Mouse (Mus musculus): ENCODE measurements around the gene Echdc2. TPM values are rescaled to one million over a fixed set of nuclear protein-coding genes. Genes with fewer than 3 reads are reported as not detected.

Gene Echdc2
- total RNA-seq, 4 experiments from 2014 or later, result 6.3 to 9.1 (median 7.4) TPM

DNA sequence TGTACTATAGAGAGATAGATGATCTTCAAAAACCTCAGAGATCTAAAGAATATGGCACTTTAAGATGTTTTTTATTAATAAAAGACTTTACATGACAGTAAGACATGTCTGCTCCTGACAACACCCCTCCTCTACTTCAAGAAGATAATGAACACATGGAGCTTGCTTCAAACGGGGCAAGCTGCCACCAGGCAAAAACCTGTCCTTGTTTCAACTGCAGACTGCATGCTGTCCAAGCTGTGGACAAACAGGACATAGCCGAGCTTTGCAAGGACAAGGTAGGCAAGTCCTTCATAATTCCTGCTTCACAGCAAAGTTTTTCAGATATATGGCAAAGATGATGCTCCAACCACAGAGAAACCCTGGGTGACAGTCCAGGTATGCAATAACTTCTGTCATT, 34.0 kb downstream of the Echdc2 start:
- DNase-seq (ENCODE audit: low spot score in 2 of 2), result no peak

DNA sequence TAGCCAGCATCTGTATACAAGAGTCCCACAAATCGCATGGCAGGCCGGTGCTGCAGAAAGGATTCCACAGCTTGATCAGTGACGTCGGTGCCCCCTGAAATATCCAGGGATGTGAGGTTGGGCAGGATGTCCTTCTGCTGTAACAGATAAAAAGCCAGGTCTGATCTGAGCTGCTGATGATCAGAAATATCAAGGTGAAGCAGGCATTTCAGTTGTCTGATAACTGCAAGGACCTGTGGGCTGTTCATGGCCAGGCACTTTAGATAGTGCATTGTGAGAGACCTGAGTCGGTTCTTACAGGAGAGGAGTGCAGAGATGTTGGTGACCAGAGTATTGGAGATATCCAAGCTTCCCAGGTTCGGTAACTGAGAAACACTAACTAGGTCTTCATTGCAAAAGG, 39.4 kb downstream of the Echdc2 start:
- DNase-seq (ENCODE audit: low spot score in 2 of 2), result no peak

DNA sequence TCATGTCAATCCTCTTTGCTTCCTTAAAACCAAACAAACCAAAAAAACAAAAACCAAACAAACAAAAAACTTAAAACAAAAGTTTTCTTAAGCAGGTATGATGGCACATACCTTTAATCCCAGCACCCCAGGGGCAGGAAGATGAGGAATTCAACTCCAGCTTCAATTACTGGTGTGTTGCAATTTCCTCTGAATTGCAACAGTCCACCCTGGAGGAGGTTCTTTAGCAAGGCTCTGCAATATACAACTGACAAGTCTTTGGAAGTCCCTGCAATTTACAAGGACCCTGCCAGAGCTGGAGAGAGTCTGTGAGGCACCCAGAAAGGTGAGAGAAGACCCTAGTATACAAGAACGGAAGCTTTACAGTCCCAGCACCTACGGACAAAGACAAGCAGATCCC, 47.8 kb downstream of the Echdc2 start:
- DNase-seq (ENCODE audit: low spot score in 2 of 2), result no peak

DNA sequence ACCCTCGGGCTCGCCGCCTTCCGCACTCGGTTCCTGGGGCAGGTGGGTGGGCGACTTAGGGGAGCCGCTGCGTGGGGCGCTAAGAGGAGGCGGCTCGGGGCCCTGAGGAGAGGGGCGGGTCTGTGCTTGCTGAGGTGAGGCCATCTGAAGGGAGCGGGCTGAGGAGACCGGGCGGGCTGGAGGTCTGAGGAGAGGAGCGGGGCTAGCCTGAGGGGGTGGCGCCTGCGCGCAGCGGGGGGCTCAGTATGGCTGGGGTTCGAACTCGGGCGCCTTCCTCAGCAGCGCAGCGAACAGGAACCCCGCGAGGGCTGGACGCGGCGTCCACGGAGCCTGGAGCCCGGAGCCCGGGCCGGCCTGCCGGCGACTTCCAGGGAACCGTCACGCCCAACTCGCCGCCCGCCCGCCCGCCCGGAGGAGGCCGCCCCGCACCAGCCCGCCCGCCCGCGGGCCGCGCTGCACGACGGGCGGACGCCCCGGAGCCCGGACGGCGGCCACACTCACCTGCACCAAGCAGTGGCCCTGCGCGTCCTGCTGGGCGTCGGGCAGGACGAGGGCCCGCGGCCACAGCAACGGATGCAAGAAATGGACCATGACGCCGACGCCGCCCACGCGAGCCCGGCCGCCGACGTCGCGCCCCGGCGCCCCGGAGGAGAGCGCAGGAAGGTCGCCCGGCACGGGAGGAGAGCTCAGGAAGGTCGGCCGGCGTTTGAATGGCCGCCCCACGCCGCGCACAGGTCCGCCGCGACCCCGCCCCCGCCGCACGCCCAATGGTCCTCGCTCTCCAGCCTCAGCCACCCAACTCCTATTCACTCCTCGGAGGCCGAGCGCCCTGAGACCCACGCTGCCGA, 52.3 kb downstream of the Echdc2 start, which contains the start of gene Zyg11a:
Zyg11a (minus strand) TSS at position 717 of the 848 bp plus-strand sequence.
- no peak for DNase-seq (ENCODE audit: low spot score in 2 of 2)

DNA sequence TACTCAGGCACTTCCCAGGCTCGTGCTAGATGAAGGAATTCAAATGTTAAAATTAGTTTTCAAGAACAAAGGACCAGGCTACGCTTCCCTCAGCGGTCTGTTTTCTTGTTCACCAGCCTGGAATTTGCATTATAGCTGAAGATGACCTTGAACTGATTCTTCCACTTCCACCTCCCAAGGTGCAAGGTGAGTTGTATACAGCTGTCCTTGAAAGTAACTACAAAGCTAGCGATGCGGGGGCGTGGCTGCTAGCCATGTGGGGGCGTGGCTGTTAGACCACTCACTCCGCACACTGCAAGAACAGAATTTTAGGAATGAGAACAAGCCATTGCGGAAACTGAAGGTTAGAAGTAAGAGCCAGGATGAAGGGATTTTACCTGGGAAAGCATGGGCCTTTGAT, 53.8 kb downstream of the Echdc2 start:
- DNase-seq (ENCODE audit: low spot score in 2 of 2), result no peak

DNA sequence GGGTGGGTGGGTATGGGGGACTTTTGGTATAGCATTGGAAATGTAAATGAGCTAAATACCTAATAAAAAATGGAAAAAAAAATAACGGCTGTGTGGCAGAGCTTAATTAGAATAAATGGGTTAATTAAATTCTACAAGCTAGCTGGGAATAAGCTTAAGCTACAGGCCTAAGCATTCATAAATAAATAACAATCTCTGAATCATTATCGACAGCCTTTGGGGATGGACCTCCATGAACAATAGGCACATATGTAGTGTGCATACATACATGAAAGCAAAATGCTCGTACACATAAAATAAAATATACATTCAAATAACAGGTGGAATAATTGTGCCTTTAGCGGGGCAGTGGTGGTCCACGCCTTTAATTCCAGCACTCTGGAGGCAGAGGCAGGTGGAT, 57.3 kb downstream of the Echdc2 start:
- DNase-seq (ENCODE audit: low spot score in 2 of 2), result no peak

DNA sequence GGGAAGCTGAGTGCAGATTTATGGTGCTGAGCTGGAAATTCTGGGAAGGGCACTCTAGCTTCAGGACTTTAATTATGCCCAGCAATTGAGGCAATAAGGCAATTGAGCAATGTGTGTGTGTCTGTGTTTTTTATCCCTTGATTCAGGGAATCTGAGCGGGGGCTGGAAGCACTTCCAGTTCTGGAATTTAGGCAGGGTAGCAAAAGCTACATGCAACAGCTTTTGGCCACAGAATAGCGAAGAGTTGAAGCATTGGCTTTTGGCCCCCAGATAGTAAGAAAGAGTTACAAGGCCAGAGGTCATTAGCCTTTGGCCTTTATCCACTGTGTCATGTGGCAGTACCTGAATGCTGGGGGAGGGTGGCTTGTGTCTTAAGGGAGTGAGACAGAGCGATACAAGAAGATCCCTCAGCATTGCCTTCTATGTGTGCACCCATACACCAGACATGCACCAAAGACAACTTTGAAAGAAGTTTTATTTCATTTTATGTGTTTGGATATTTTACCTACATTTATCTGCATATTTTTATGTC, 60.2 kb downstream of the Echdc2 start:
- DNase-seq (ENCODE audit: low spot score in 2 of 2), result no peak

Other genes starting within 250 kb of the Echdc2 start
- gene Cpt2, start 241.8 kb upstream of the Echdc2 start, total RNA-seq (2022), result 10 to 100 TPM; 47.3 to 67.2 (median 53.9) TPM
- gene Slc1a7, start 197.1 kb upstream of the Echdc2 start, total RNA-seq (2022), result under 1 TPM in 3 of 4 experiments, not detected in 1; 0.15 to 0.27 (median 0.16) TPM
- gene Podn, start 69.0 kb upstream of the Echdc2 start, total RNA-seq (2022), result 1 to 10 TPM; 5.1 to 7.9 (median 5.5) TPM
- 100 to 1,000 TPM; 159 to 176 (median 161) TPM for gene Scp2, start 20.4 kb upstream of the Echdc2 start, total RNA-seq (2022)
- 1 to 10 TPM in 3 of 4 experiments, under 1 TPM in 1; 0.56 to 1.6 (median 1.2) TPM for gene Zyg11a, start 52.6 kb downstream of the Echdc2 start, total RNA-seq (2022)
- 10 to 100 TPM; 58.6 to 67.0 (median 65.0) TPM for gene Zyg11b, start 135.7 kb downstream of the Echdc2 start, total RNA-seq (2022)
- 10 to 100 TPM; 26.4 to 40.8 (median 33.7) TPM for gene Coa7, start 162.7 kb downstream of the Echdc2 start, total RNA-seq (2022)
- gene Shisal2a, start 217.9 kb downstream of the Echdc2 start, total RNA-seq (2022), result not detected
- gene Gpx7, start 241.5 kb downstream of the Echdc2 start, total RNA-seq (2022), result 10 to 100 TPM in 1 of 4 experiments, 1 to 10 TPM in 3; 5.0 to 11.8 (median 5.7) TPM